16 mouse cellular contexts compared by ENCODE assay signal in genomic region chr17:44522906-44523305, GRCm38 (mm10).
A peak's percentile ranks its signal among the peaks of the same experiment; 100 is the strongest.
DNase-seq lines count a peak whose midpoint lies in the region; ATAC-seq and TF ChIP-seq lines count a peak whose summit lies in the region.
"Had no signal": no experiment of that assay in that cellular context is flagged by ENCODE, and none has a peak within 500 bp of the region (broad histone marks: within the 10 kb centered on the region; RNA-seq: fewer than 3 reads in every experiment).

No protein-coding gene starts in this region.

- no peaks in the 10 kb centered on the region for H3K27me3 ChIP-seq in kidney, embryonic 14.5 days (ENCODE audit: control insufficient read depth, insufficient read depth, low read length)
- H3K27me3 ChIP-seq: embryonic facial prominence, embryonic 15.5 days; forebrain, embryonic 13.5 days; liver, embryonic 12.5 days had no signal

- H3K4me3 ChIP-seq in gastrocnemius, adult 2 months: no peak overlapping the region
- no peak overlapping the region for H3K4me3 ChIP-seq in kidney, embryonic 14.5 days (ENCODE audit: low read length)
- H3K4me3 ChIP-seq: embryonic facial prominence, embryonic 15.5 days; forebrain, embryonic 13.5 days; liver, embryonic 12.5 days had no signal

- H3K36me3 ChIP-seq in kidney, embryonic 14.5 days (ENCODE audit: control insufficient read depth, insufficient read depth, low read length): no peaks in the 10 kb centered on the region
- H3K36me3 ChIP-seq: embryonic facial prominence, embryonic 15.5 days; liver, embryonic 12.5 days had no signal

- H3K9me3 ChIP-seq in kidney, embryonic 14.5 days (ENCODE audit: control insufficient read depth, low read length): no peaks in the 10 kb centered on the region
- H3K9me3 ChIP-seq: embryonic facial prominence, embryonic 15.5 days; forebrain, embryonic 13.5 days; liver, embryonic 12.5 days had no signal

- 34% methylated on average over 5 of the region's 5 CpGs for WGBS in kidney, embryonic 14.5 days

- no peak overlapping the region for H3K27ac ChIP-seq in gastrocnemius, adult 2 months
- H3K27ac ChIP-seq in kidney, embryonic 14.5 days (ENCODE audit: low read depth, low read length): no peak overlapping the region
- H3K27ac ChIP-seq: embryonic facial prominence, embryonic 15.5 days; forebrain, embryonic 13.5 days; liver, embryonic 12.5 days had no signal

- no peak for TF ChIP-seq CTCF in gastrocnemius, adult 2 months (IDR thresholded peaks at IDR 0.05)

- ATAC-seq in kidney, embryonic 14.5 days (ENCODE audit: low FRiP score, low TSS enrichment): no peak
- ATAC-seq: forebrain, embryonic 13.5 days; liver, embryonic 12.5 days; lung, postnatal 0 days had no signal

- intact Hi-C loops in gastrocnemius, adult 2 months (cut with DNase I): no loop called here

- no peak overlapping the region for H3K4me2 ChIP-seq in kidney, embryonic 14.5 days (replicated peaks; ENCODE audit: low read depth, low read length)
- H3K4me2 ChIP-seq: embryonic facial prominence, embryonic 15.5 days; forebrain, embryonic 13.5 days; liver, embryonic 12.5 days; midbrain, embryonic 11.5 days had no signal

- DNase-seq in gastrocnemius, adult 2 months: peak; percentile 34
- DNase-seq in gastrocnemius, postnatal 4 days (ENCODE audit: low spot score in 2 of 2): no peak
- peak; percentile 13 for DNase-seq in kidney, adult 9 months
- DNase-seq in NIH3T3 (ENCODE audit: low read depth): peak; percentile 38
- DNase-seq in adrenal gland, postnatal 25 days: peak; percentile 48
- DNase-seq in layer of hippocampus, postnatal 25 days (ENCODE audit: extremely low spot score in 1 of 2, low spot score in 1 of 2): no peak
- DNase-seq in cerebellum, adult 11-12 months: no peak
- DNase-seq: cerebellum, adult 9-10 months; right cerebral cortex, postnatal 4 days; thymus, adult 18-20 months had no signal

- H3K9ac ChIP-seq in kidney, embryonic 14.5 days (ENCODE audit: low read depth, low read length): no peak overlapping the region
- H3K9ac ChIP-seq: embryonic facial prominence, embryonic 15.5 days; forebrain, embryonic 13.5 days; liver, embryonic 12.5 days had no signal

- H3K4me1 ChIP-seq in kidney, embryonic 14.5 days (ENCODE audit: control insufficient read depth, insufficient read depth, low read length): no peaks in the 10 kb centered on the region; the same call in 1 of the 2 replicates
- H3K4me1 ChIP-seq: forebrain, embryonic 13.5 days; liver, embryonic 12.5 days had no signal

Comparison
In these comparisons a context has a peak if more than half of its experiments do, and no peak if none do; other contexts are left out.
1. DNase-seq: peak in gastrocnemius, adult 2 months (single experiment), kidney, adult 9 months (single experiment), NIH3T3 (single experiment) and adrenal gland, postnatal 25 days (single experiment); none in gastrocnemius, postnatal 4 days (0 of 2), layer of hippocampus, postnatal 25 days (0 of 2) and cerebellum, adult 11-12 months (single experiment).